Mouse (Mus musculus): ENCODE data around the gene Nipsnap2.

DNA sequence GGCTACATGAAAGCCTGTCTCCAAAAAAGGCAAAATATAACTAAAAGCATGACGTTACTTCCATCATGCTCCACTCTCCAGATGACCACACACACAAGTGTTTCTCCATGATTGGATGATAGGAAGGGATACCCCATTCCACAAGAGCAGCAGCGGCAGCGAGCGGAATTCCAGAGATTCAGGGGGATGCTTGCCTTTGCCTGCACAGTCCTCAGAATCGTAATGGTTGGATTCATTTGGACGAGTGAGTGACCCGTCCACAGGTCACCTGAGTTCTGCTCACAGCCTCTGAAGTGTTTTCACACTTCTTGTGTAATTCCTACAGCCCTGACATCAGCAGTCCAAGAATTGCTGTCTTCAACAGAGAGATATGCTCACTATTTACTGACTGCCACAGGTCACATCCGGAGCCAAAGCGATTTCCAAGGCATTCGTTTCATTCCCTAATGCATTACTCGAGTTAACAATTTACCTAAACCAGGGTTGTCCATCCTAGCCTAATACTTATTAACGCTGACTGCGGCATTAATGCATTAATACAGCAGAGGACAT, 35.1 kb downstream of the Nipsnap2 start:
- TF ChIP-seq GATA1 (IDR thresholded peaks at IDR 0.05; ENCODE audit: borderline replicate concordance, low read length) (no peak), FLI1 (IDR thresholded peaks at IDR 0.05; ENCODE audit: low read length) (no peak)

All from megakaryocyte, embryonic 14.5 days (primary cell).